Mouse (Mus musculus) heart, postnatal 36 days (tissue): ENCODE data around the gene Btbd3. TPM values are rescaled to one million over a fixed set of nuclear protein-coding genes. Genes with fewer than 3 reads are reported as not detected.

ENCODE experiments used
- DNase-seq, 2 experiments: peaks; one replicate each; pipeline ENCODE4 v3.0.0; 2021 to 2022
- intact Hi-C: fragments of 180-260 bp; cut with DNase I; formaldehyde crosslinking; loops from one replicate; pipeline ENCODE4 v1.15.1; 2025
- total RNA-seq, 2 experiments: library from RNA; stranded (reverse); gene quantifications; 2 replicates each; pipeline ENCODE4 v1.2.3; 2021

Gene Btbd3
- total RNA-seq, 2 experiments from 2014 or later = 13.8 to 17.0 TPM

DNA sequence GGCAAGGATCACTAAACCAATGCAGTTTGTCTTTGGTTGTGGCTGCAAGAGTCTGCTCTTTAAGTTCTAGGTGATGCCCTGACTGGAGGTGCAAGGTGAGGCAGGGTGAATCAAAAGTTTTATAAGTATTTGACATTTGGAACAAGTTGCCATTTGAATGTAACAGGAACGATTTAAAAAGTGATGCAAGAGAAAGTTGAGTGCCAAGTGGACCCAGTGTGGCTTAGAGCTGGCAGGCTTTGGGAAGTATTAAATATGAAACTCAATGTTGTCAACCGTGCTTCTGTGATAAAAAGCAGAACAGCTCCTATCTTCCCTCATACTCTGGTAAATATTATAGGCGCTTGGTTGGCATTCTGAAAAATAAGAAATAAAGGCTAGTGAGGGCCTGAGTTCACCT is 99.0 kb downstream of the Btbd3 start:
- intact Hi-C loops = no loop called here
- DNase-seq = no peak

DNA sequence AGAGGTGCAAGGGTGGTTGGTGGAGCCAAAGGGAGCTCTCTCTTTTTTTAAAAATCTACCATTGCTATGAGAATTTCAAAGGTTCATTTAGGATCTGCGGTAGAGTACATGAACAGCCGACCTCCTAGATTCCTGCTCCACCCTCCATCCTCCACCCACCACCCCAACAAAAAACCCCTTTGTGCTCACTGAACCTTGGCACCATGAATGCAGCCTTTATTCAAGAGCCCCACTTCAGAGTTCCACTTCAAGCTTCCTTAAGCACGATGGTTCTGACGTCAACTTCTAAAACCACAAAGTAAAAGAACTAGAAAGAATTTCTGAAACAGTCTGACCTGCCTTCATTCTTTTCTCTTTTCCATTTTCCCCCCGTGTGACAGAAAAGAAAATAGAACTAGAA is 106.1 kb downstream of the Btbd3 start:
- DNase-seq = no peak
- intact Hi-C loops = no loop called here

DNA sequence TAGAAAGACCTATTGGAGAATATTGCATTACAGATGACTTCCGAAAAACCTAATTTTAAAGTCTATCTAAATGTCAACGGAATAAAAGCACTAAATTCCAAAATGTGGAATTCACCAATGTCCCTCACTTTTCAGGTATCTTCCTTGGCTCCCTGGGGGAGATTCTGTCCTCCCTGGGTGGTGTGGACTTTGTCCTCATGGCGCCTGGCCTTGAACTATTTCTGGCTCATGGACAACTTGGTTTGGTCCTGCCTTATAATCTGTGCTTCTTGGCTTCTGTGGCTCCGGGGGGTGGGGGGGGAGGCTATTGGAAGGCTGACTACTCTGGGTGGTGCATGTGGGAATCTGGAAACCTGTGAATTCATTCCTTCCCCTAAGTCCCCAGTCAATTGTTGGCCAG is 109.0 kb downstream of the Btbd3 start:
- no peak for DNase-seq

DNA sequence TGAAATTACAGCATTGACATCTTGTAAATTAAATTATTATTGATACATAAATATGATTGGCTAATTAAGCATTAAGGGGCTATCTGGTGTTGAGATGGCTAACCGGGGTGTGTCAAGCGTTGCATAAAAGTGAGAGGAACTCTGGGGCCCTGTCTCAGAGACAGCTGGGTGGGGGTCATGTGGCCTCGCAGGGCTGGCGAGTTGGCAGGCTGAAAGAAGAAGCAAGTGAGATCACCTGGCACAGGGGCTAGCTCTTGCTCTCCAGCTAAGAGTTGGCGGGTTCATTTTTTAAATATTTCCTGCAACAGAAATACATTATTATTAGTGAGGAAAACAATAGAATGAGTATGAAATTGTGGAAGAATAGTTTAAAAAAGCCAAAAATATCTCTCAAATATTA is 118.2 kb downstream of the Btbd3 start:
- no peak for DNase-seq
- intact Hi-C loops = no loop called here

More for the DNA sequence above, 109.0 kb downstream of the Btbd3 start:
- intact Hi-C loops = no loop called here

DNA sequence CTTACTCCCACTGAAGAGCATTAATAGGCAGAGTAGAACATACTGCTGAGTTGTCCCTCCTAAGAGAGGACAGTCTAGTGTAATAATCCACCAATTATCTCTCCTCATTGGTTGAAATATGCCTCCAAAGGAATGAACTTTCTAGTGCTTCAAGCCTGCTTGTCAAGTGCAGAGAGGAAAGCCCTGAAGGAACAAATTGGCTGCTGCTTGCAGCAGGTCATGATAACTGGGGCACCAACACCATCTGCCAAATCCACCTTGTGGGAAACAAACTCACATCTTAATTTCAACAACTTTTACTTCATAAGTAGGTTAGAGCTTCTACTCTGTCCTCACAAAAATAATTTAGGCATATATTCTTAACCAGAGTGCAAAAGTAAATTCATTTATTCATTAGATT is 122.5 kb downstream of the Btbd3 start:
- intact Hi-C loops = no loop called here
- no peak for DNase-seq

DNA sequence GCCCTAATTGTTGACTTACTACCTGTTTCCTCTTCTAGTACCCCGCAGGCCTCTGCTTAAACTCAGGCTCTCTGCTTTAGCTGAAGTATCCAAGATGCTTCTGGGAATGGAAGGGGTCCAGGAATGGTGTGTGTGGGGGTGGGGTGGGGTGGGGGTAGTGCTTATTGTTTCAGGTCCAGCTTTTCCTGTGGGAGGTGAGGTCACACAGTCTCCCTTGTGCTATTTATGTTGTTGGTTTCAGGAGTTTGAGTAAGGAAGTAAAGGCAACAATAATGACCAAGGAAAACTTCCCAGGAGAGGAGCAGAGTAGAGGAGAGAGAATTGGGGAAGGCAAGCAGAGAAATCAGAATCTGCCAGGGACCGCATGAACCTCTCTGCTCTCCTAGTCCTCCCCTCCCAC is 128.4 kb downstream of the Btbd3 start:
- no peak for DNase-seq
- intact Hi-C loops = loop anchor here (10.0 kb wide), 2 partner anchors 100 to 170 kb away; no protein-coding TSS in a partner anchor

DNA sequence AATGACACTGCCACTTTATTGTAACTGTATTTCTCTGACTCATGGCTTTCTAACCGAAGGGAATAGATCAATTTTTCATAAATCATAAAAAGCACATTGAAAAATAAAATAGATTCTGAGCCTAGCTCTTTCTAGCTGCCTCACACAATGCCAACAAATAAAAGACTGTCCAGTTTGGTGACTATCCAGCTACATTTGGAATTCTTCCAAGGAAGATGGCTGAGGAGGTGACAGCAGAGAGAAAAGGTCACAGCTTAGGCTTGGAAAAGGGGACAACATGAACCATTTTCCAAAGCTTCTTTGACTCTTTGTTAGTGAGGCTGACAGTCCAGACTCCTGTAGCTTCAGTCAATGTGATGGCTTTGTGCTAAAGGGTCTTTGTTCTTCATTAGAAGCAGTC is 132.2 kb downstream of the Btbd3 start:
- DNase-seq = no peak
- intact Hi-C loops = loop anchor here (10.0 kb wide), 2 partner anchors 104 to 174 kb away; no protein-coding TSS in a partner anchor

DNA sequence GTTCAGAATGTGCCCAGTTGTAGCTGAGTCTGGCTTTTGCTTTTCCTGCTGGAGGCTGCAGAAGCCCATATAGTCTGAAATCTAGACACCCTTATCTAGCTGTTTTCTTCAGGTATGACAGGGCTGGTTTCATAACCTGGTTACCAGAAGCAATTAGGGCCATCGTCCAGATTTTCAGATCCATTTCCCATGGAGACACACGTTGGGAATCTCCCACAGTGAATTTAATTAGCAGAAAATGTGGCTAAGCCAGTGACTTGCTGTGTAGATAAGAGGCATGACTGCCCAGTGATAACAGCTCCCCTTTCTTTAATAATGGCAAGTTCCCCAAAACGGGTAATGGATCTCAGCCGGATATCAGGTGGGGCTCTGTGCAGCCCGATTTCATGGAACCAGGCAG is 146.7 kb downstream of the Btbd3 start:
- no peak for DNase-seq
- intact Hi-C loops = no loop called here

DNA sequence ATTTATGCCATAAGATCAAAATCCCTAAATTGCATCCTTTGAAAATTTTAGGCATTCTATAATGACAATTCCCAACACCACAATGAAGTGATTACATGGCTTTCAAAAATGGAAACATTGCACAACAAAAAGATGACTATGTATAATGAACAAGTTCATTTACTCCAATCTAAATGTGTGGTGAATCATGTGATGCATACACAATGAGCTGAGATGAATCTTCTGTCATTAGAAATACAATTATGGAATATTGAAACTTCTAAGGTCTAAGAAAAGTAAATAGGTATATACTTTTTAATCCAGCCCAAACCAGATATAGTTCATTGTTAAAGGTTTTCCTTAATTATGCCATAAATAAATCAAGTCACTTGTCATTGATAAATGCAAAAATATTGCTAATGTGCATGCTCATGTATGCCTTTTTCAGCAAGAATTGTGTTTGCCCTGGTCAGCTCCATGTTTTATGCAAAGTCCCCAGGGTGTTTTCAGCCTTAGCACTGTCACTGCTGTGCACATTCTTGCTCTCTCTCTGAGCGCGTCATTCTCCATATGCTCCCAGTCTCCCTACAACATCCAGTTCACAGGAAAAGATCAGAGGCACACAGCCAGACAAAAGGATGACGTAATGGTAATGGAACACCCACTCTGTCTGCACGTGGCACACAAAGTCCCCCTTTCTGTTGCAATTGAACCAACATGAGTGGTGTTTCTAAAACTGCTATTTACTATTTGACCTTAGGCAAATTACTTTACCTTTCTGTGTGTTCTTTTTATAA is 149.6 kb downstream of the Btbd3 start:
- intact Hi-C loops = no loop called here
- DNase-seq = no peak

DNA sequence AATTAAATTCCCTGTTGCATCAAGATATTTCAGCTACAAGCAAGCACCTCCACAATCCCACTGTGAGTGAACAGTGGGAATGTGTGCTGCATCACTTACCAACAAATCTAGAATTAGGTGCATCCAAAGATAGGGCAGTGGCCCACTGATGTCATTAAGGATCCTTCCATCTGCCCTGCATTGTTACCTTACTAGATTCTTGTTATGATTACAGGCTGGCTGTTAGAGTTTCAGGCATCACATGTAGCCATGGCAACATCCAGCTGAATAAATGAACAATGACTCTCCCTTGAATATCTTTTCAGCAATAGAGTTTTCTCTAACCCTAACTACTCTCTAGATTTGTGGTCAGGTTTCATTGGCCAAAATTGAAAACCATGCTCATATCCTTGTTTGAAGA is 150.3 kb downstream of the Btbd3 start:
- intact Hi-C loops = no loop called here
- DNase-seq = no peak

DNA sequence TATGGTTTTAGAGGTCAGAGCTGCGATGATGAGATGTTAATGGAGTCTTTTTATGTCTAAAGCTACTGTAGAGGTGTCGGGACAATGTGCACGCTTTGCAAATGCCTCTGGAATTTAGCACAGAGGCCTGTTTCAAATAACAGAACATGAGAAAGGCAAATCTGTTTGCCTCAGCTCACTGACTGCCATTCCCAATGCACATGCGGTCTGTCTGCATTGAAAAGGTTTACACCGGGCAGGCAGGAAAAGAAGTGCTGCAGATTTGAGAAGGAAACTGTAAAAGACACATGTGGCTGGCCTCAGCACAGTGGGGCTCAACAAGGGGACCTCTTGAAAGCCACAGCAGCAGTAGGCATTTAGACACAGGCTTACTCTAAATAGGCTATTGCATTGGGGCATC is 156.2 kb downstream of the Btbd3 start:
- DNase-seq = no peak
- intact Hi-C loops = no loop called here

DNA sequence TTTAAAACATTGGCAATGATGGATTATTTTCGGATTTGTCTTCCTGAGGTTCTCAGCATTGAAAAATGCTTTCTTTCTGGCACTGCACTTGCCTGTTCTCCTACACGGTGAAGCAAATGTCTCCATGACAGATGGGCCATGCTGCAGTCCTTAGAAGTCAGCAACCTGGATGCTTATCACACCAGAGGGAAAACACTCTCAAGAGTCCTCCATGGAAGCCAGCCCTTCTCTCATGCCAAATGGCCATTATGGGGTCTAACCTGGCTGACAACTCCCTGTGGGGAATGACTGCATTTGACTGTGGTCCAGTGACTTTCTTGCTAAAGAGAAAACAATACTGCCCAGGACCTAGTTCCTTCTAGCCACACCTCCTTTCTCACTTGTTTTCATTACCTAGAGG is 166.0 kb downstream of the Btbd3 start:
- DNase-seq = no peak
- intact Hi-C loops = no loop called here

DNA sequence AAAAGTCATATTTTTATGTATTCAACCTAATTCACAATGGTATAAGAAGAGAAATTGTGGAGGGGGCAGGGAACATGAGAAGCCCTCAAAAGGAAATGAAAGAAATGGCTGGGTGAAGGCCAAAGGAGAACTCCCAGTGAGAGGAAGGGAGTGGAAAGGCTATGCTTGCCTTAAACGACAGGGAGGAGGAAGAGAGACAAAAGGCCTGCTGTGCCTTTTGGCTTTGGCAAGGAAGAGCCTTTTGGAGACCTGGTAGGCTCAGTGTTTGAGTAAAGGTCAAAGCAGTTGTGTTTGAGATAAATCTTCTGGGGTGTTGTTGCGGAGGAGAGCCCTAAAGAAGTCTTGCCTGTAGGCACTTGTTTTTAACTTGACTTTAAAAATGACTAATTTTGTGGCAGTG is 175.6 kb downstream of the Btbd3 start:
- intact Hi-C loops = loop anchor here (5.0 kb wide), 2 partner anchors 150 to 400 kb away; no protein-coding TSS in a partner anchor
- DNase-seq = no peak

DNA sequence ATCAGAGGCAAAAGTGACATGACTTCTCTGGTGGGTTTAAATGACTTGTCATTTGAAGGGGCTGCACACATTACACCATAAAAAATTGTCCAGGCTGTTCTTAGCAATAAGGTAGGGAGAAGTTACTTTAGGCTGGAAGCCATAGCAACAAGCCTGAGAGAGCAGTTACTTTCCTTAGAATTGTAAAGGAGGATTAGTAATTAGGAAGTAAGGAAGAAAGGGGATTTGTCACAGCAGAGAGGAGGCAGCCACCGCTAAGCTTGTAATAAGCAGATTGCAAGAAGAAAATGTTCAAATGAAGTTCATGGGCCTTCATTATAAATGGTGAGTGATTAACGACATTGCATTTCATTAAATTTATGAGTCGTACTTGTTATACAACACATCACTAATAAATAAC is 190.1 kb downstream of the Btbd3 start:
- intact Hi-C loops = no loop called here
- DNase-seq = no peak

DNA sequence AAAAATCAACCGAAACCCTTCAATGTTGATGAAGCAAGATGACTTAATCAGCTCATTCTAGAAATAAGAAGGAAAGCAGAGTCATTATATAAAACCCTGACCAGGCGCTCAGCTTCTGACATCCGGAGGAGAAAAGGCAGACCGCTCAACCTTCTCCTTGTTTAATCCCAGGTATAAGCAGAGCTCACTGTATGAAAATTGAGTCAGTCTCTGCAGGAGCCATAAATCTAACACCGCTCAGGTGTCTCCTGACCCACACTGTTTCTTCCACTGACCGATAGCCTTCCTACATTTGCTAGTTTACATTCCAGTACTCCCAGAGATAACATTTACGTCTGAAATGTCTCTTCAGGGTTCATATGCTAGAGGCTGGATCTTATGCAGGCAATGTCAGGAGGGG is 190.6 kb downstream of the Btbd3 start:
- DNase-seq = no peak
- intact Hi-C loops = no loop called here

DNA sequence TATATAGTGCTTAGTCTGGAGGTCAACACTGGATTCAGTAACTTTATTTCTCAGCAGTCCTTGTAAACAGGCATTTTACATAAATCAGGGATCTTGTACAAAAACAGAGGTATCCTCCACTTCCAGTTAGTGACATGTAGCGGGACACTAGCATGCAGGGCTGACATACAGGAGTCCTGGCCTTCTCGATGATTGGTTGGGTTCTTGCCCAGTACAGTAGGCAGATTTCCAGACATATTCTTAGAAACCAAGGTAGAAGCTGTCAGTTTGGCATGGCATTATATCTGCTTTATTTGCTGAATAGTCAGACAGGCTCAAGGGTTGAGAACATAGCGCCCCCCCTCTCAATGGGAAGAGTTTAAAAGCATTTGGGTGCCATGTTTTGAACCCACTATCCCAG is 191.3 kb downstream of the Btbd3 start:
- no peak for DNase-seq
- intact Hi-C loops = no loop called here

DNA sequence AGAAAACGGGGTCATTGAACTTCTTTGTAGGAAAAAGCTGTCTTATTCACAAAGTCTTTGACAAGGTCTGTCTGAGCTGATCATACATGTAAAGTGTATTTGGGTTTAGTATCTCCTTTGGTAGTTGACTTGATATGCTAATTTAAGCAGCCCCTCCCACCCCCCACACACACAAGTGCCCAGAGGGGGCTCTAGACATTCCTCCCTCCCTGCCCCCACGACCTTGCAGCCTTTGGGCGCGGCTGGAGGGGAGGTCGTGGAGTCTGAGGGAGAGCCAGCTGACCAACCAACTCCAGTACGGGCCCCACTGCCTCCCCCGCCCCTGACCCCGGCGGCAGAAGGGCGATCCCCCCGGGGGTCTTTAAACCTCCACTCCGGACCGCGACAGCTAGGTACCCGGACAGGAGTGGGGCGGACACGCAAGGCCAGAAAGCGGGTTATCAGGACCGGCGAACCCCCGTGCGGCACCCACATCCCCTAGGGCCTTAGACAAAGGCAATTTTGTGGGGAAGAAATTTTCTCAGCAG is 211.7 kb downstream of the Btbd3 start:
- DNase-seq = no peak
- intact Hi-C loops = no loop called here

DNA sequence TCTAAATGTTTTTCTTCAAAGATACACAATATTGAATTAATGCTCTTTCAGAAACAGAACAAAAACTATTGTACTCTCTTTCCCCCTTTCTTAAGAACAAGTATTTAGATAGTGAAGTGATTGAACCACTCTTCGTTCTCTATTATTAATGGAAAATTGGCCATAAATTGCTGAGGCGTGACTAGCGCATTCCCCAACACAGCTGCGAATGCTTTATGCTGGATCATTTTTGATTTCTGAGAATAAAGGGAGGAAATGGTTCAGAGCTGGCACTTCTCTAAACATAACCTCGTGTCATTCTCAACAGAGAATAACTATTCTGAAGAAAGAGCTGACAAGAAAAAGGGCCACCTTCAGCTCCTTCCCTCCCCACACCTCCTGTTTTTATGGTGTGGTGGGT is 217.0 kb downstream of the Btbd3 start:
- DNase-seq = no peak
- intact Hi-C loops = no loop called here

DNA sequence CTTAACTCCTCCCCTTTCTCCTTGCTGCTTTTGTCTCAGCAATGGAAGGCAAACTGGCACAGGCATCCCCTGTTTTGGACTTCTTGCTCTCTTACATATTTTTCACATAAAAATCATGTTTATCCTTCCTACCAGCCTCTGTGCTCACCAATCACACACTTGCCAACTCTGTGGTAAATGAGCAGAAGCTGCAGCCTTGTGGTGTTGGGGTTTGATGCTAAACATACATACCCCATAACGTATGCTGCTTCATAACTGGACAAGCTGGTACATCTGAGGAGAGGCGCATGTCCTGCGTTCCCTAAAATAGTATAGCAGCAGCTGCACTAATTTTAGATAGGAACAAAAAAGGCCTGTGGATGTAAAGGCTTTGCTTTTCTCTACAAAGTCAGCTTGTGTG is 220.1 kb downstream of the Btbd3 start:
- intact Hi-C loops = no loop called here
- no peak for DNase-seq

DNA sequence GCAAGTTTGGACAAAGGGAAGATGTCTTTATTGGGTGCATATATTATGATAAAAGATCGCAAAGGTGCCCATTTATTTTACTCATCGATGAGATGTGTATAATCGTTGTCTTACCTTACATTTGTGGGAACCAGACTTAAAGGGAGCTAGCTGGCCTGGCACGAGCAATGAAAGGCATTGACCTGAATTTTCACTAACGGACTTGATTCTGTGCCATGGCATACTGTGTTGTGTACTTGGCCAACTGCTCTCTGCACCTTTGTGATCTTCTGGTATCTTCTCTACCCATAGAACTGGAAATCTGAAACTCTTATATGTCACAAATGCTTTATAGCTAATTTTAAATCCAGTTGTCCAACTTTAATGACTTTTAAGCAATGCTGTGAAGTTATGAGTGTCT is 220.9 kb downstream of the Btbd3 start:
- intact Hi-C loops = no loop called here

DNA sequence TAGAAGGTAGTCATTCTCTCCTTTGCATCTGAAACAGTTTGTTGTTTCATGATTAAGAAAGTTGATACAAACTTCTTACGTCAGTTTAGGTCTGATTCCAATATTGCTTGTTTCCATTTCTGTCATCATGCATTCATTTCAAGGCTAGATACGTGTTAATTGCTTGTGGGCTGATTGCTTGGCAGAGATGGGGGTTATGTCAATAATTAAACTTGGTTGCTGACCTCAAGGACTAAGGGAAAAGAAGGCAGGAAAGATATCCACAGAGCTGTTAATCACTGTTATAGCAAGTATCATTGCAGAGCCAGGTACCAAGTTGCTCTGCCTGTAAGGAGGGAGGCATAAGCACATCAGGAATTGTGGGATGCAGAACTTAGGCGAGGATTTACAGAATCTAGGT is 226.2 kb downstream of the Btbd3 start:
- intact Hi-C loops = no loop called here

More for the DNA sequence above, 220.9 kb downstream of the Btbd3 start:
- DNase-seq = no peak

DNA sequence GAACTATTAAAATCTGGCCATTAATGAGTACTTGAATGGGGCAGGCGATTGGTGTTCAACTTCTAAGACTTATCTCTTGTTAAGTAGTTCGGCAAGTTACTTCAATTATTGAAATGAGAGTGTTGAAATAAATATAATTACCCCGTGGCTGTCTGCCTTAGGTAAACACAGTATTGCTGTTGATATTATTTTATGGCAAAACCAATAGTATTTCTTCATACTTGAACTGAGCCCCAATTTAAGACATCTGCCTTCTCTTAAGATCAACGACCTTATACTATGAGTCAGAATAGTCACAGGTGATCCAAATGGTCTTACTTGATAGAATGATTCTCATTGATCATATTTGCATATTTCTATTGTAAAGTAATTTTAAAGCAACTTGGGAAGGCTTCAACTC is 228.5 kb downstream of the Btbd3 start:
- no peak for DNase-seq
- intact Hi-C loops = no loop called here

More for the DNA sequence above, 226.2 kb downstream of the Btbd3 start:
- DNase-seq = no peak
